Mouse (Mus musculus): ENCODE data around the gene Tgfbi.

DNA sequence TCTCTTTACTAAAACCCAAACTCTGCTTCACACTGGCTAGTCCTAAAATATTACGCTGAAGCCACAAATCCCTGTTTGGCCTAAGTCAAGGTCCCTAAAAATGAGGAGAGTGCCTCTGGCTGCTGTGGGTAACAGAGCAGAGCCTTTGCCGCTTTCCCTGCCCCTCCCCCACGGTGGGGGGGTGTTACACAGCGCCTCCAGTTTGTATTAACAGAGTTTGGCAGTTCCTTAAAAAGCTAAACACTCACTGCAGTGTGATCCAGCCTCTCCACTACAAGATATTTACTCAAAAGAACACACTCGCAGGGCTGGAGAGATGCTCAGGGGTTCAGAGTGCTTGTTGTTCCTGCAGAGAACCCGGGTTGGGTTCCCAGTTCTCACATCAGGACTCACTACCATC, 49.6 kb downstream of the Tgfbi start:
- TF ChIP-seq CTCF (IDR thresholded peaks at IDR 0.05; ENCODE audit: extremely low read depth, insufficient read depth, low read length) (no peak), POLR2A (IDR thresholded peaks at IDR 0.05; ENCODE audit: extremely low read depth, insufficient read depth, low read length) (no peak)
